Mouse (Mus musculus) erythroblast, embryonic 14.5 days (primary cell): ENCODE measurements around the gene Cdkal1.

Experiments used
- GATA1 ChIP-seq: IDR thresholded peaks from 2 replicates; pipeline ENCODE4 v1.6.1; 2012; ENCODE audit warnings: low read length, inconsistent platforms, mixed read lengths
- TAL1 ChIP-seq: IDR thresholded peaks from 3 replicates; pipeline ENCODE4 v1.6.1; 2012; ENCODE audit warnings: low read length, inconsistent platforms, mixed read lengths

- peak; percentile 10; the same call in 1 of the 2 replicates for TF ChIP-seq GATA1
- TF ChIP-seq TAL1 = no peak
These were observed 255.8 kb downstream of the Cdkal1 start for GRCm38 (mm10) chr13:29599646-29600045.
